Mouse (Mus musculus): ENCODE data around the gene Nup85. TPM values are rescaled to one million over a fixed set of nuclear protein-coding genes. Genes with fewer than 3 reads are reported as not detected.

Nup85 gene
- polyA plus RNA-seq, 1 experiment, result 71.0 TPM

GRCm38 (mm10) chr11:115612410-115613137 lies 48.3 kb downstream of the Nup85 start, which contains the start of gene Mif4gd:
TSS of gene Mif4gd (minus strand) at chr11:115612969.
- DNase-seq (ENCODE audit: extremely low spot score in 1 of 2, low spot score in 1 of 2), result peak; percentile 50 to 76

DNA sequence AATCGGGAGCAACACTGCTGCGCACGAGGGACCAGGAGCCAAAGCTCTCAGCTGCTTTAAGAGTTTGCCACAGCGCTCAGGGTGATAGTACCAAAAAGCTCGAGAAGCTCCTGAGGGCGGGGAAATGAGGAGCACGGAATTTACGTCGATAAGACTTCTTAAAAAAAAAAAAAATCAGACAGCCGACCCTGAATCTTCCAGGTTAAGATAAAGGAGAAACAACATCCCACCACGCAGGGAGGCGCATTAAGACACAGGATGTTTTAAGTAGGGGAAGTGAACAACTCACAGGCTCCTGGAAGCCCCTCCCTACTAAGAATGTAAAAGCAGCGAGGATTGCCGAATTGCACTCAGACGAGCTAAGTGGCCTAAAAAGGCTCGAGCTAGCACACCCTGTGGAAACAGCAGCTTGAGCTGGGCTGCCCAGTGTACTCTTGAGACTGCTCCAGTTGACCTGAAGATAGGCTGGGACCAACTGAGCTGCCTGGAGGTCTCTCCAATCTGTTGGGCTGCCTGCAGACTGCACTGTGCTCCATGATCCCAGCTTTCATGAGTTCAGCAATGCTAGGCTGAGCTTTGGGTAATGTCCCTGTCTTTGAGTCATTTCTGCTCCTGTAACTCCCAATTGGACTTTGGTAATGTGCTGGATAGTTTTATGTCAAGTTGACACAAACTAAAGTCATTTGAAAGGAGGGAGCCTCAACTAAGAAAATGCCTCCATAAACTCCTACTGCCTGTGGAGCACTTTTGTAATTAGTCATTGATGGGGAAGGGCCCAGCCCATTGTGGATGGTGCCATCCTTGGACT lies 49.1 kb downstream of the Nup85 start:
- DNase-seq (ENCODE audit: extremely low spot score in 1 of 2, low spot score in 1 of 2), result no peak

DNA sequence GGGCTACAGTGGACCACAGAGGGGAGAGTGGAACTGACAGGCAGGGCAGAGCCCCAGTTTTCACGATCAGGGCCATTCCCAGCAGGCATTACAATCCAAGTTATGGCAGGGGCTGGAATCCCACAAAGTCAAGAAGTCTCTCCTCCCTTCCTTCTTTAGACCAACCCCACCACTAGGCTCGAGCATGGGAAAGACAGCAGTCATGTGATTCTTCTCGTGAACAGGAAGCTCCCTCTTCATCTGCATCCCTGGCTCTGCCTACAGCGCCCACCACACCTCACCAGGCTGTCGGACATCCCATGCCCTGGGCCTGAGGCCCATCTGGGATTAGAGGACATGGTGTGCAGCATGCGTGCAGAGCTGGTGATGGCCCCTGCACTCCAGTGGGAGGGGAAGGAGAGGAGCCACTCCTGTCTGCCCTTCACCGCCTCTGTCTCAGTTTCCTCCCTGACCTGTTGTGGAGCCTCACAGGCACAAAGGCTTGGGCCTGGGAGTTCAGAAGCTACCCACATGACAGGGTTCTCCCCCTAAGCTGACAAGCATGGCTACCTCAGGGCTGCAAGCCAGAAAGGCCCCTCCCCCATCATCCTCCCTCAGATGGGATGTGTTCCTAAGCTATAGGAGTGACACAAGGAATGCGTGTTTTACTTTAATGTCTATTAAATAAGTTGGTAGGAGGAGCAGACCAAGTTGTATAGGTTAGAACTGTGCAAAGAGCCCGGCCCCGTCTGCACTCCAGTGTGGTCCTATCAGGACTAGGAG lies 50.3 kb downstream of the Nup85 start:
- DNase-seq (ENCODE audit: extremely low spot score in 1 of 2, low spot score in 1 of 2), result no peak

GRCm38 (mm10) chr11:115615108-115615825 lies 51.0 kb downstream of the Nup85 start:
- DNase-seq (ENCODE audit: extremely low spot score in 1 of 2, low spot score in 1 of 2), result no peak

GRCm38 (mm10) chr11:115615875-115616274 lies 51.6 kb downstream of the Nup85 start:
- DNase-seq (ENCODE audit: extremely low spot score in 1 of 2, low spot score in 1 of 2), result no peak

DNA sequence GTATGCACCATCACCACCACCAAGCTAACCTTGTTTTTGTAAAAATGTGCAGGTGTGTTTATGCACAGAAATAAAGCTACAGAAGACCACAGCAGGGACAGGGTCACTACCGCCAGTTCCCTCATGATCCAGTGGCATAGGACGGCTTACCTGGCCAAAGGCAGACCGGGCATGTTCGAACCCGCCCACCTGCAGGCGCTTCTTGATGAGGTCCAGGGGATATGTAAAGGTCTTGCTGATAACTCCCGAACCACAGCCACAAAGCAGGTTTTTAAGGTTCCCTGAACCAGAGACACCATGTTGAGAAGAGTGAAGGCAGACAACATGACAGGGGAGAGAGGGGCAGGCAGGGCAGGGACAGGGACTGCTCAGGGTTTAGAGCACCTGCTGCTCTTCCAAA lies 52.1 kb downstream of the Nup85 start:
- DNase-seq (ENCODE audit: extremely low spot score in 1 of 2, low spot score in 1 of 2), result no peak

GRCm38 (mm10) chr11:115616893-115617292 lies 52.7 kb downstream of the Nup85 start:
- DNase-seq (ENCODE audit: extremely low spot score in 1 of 2, low spot score in 1 of 2), result no peak

GRCm38 (mm10) chr11:115618001-115618400 lies 53.8 kb downstream of the Nup85 start:
- no peak for DNase-seq (ENCODE audit: extremely low spot score in 1 of 2, low spot score in 1 of 2)

DNA sequence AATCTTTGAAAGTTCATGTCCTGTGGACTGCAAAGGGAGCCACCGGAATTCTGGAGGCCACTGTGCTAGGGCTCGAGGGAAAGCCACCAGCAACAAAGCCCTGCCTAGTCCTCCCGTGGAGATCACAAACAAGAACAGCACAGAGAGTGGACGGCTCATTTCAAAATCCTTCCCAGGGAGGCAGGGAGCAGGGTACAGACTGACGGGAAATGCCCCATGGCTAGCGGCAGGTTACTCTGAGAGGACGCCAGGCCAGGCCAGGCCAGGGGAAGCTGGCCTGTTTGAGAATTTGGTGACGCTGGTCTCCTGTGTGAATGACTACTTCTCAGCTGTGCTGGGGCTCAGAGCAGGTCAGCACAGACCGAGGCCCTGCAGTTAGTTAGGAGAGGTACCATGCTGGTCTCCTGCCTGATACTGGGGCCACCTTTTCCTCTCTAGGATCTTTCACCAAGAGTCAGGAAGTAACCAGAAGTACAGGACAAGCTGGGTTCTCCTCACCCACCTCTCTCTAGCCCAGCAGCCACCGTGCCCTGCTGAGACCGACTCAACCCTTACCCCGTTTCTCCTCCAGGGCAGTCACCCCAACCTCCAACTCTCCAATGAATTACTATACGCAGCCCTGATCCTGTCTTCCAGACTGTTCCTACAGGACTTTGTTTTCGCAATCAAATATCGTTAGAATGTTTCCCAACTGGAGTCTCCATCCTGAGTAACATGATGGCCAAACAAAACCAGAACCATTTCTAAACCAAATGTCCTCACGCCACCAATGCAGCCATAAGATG lies 54.7 kb downstream of the Nup85 start:
- no peak for DNase-seq (ENCODE audit: extremely low spot score in 1 of 2, low spot score in 1 of 2)

DNA sequence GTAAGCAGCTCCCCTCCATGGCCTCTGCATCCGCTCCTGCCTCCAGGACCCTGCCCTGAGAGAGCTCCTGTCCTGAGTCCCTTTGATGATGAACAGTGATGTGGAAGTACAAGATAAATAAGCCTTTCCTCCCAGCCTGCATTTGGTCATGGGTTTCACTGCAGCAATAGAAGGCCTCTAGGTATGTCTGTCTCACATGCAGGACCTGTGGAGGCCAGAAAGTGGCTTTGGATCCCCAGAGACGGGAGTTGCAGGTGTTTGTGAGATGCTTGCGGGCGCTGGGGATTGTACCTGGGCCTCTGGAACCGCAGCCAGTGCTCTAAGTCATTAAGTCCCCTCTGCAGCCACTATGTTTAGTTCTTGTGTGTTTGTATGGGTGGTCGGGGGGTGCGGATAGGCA lies 55.7 kb downstream of the Nup85 start:
- no peak for DNase-seq (ENCODE audit: extremely low spot score in 1 of 2, low spot score in 1 of 2)

DNA sequence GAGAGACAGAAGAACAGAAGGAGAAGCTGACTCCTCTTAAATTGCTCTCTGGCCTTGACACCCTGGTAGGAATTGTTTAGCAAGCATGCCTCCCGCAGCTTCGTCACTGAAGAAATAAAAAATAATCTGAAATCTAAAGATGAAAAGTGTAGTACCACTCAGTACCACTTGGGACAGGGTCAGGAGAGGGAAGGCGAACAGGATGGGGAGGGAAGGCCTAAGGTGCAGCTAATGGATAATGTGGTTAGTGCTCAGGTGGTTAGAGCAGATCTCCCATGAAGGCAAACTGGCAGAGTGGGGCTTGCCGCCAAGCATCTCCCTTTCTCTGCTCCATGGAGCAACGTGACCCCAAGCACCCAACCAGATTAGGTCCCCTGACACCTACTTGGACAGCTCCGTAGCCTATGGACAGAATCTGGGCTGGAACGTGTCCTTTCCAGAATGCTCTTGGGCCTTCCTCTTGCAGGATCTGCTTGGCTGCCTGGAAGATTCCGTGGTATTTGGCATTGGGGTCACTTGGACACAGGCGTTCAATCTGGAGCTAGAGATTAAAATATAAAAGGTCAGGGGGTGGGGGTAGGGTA lies 59.3 kb downstream of the Nup85 start:
- DNase-seq (ENCODE audit: extremely low spot score in 1 of 2, low spot score in 1 of 2), result no peak

DNA sequence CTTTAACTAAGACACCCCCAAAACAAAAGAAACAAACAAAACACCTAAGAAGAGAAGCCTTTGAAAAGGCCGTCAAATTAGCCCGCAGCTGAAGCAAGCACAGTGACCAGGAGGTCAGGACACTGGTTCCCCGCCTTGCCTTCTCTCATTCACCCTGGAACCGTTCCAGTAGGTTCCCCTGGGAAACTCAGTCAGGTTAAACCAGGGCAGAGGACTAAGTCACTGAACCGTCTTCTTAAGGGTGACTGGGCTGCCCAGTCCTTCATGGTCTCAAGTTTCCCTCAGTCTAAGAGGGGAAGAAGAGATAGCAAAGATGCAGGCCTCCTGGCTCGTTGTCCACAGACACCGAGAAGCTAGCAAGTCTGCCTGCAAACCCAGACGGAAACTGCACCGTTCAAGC lies 61.6 kb downstream of the Nup85 start:
- DNase-seq (ENCODE audit: extremely low spot score in 1 of 2, low spot score in 1 of 2), result no peak

DNA sequence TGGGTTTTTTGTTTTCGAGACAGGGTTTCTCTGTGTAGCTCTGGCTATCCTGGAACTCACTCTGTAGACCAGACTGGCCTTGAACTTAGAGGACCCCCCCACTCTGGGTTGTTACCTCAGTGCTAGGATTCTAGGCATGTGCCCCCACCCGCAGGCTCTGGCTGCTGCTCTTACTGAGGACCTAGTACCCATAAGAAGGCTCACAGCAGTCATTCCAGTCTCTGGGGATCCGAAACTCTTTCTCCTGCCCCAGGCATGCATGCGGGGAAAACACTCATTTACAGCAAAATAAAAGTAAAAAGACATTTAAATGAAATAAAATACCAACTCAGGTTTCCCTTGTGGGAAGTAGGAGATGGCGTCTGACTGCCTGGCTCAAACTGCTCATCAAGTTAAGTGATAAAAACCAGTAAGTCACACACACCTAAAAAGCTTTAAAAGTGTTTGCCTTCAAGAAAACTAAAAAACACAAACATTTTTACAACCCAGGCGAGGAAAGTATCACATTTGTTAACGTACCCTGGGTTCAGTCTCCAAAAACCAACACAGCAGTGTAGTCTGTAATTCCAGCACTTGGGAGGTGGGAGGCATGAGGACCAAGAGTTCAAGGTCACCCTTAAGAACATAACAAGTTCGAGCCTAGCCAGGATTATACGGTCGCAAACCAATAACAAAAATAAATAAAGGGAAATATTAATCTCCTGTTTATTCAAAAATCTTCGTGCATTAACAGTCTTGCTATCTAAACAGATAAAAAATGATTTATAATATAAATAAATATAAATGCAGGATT lies 62.8 kb downstream of the Nup85 start:
- no peak for DNase-seq (ENCODE audit: extremely low spot score in 1 of 2, low spot score in 1 of 2)

DNA sequence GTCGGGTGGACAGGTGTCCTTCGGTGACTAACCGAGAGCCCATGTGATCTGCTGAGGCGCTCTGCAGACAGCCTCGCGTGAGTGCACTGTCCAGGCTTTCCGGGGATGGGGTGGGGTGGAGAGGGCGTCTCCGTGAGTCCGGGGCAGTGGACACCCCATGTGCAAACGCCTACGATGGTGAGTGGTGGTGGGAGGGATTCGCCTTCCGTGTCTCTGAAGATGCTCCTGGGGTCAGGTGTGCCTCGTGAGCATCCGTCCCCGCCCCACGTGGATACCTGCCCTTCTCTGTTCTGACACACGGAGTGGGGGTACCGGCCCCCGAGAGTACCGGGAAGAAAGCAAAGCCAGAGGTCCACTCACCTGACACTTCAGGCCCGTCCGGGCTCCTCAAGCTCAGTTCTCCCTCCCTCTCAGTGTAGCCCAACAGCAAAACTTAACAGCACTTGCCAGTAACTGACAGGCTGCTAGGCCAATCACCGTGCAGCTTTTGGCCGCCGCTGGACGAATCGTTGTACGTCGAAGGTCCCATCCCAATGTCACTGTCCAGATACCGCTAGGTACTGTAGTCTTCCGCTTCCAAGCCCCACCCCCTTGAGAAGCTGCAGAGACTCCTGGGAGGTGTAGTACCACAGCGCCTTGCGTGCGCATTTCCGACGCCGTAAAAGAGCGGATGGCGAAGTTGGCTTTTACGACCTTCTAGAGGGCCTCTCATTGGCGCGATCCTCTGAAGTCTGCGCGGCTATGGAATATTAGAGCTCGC lies 63.7 kb downstream of the Nup85 start, which contains the start of gene Slc25a19:
Gene Slc25a19, minus strand, starts transcription at position 591 of the 760 bp plus-strand sequence.
- DNase-seq (ENCODE audit: extremely low spot score in 1 of 2, low spot score in 1 of 2), result peak; percentile 99 to 100

- DNase-seq (ENCODE audit: extremely low spot score in 1 of 2, low spot score in 1 of 2), result no peak
Observed at GRCm38 (mm10) chr11:115628465-115629101, 64.3 kb downstream of the Nup85 start.

DNA sequence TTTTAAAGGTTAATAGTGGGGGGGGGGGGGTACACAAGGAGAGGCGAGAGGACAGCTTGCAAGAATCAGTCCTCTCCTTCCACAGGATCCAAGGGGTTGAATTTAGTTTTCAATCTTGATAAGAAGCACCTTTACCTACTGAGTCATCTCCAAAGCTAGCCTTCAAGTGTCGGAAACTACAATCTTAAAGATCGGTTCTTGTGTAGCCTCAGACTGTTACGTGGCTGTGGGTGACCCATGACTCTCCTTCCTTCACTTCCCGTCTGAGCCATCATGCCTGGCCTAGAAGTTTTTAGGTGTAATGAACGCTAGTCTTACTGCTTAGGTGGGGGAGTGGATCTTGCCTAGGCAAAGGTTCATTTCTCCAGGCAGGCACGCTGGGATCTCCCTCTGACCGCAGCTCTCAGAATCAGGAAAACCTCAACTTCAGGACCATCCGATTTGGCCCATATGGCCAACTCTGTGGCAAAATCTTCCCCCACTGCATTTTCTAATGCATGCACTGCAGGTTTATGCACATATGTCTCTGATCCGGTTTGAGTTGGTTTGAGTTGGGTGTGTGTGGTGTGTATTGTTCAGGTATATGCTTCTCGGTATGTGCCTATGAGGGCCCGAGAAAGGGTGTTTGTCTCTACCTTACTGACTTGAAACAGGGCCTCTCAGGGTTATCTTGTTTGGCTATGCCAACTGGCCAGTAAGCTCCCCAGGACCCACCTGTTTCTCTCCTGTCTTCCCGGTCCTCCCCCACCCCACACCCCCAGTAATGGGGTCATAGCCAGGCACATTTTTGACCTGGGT lies 65.7 kb downstream of the Nup85 start:
- no peak for DNase-seq (ENCODE audit: extremely low spot score in 1 of 2, low spot score in 1 of 2)
